Mouse (Mus musculus): ENCODE data around the gene Spats2l.
A peak's percentile ranks its signal among the peaks of the same experiment; 100 is the strongest.

The Spats2l gene

DNA sequence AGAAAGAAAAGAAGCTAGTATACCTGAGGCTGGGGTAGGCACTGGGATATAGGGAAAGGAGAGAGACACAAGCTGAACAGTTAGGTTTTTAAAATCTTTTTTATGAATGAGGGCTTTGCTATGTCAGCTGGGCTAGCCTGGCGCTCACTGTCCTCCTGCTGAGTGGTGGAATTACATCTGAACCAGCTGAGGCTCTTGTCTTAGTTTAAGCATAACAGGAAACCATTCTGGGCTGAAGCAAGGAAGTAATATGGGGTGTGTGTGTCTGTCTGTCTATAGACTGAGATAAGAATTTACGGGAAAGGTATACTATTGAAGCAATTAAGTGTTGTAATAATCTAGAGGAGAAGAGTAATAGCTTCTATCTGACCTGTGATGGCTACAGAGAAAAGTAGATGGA, 197.6 kb downstream of the Spats2l start:
- DNase-seq (ENCODE audit: low spot score in 2 of 2), result no peak

DNA sequence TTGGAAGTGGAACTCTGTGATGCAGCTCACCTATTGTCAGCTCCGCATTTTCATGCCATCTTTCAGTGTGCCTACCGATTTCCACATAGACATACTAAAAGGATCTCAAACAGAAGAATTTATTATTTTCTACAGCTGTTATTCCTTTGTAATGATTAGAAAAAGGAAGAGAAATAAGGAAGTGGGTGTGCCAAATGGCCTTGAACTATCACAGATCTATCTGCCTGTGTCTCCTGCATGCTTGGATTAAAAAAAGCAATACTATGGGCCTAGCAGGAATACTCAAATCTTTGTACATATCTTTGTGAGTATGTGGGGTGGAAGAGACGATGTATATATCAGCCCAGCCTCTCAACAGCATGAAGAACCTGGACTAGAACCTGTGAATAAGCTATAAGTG, 202.9 kb downstream of the Spats2l start:
- DNase-seq (ENCODE audit: low spot score in 2 of 2), result no peak

DNA sequence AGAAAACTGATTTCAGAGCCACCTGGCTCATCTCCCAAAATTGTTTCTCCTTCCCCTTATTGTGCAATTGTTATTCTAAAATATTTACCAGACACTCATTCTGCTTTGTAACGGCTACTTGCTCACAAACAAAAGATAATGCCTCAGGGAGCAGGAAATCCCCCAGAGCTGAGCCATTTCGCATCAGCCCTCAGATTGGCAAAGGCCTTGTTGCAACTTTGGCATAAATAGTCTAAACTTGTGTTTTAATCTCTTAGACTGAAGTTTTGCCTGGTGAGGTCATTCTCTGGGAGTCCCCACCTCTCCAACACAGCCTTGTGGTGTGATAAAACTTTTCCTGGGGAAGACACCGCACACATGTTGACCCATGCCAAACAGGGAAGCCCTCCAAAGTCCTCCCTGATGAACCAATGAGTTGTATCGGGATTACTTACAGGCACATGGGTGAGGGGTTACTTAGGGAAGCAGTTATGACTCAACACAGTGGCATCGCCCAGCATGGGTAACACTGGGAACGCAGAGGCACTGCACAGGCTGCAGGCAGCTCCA, 215.2 kb downstream of the Spats2l start:
- DNase-seq (ENCODE audit: low spot score in 2 of 2), result no peak

DNA sequence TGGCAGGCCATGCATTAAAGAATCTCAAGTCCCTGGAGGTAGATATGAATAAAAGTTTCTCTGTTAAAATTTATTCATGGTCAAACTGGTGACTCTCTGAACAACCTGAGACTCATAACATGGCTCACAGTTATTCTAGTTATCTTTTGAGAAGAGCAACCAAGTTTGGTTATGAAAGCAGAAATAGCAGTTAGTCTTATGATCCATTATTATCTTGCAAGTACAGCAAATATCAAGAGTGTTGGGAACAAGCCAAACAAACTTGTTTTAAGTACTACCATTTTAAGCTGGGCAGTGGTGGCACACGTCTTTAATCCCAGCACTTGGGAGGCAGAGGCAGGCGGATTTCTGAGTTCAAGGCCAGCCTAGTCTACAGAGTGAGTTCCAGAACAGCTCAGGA, 217.3 kb downstream of the Spats2l start:
- DNase-seq (ENCODE audit: low spot score in 2 of 2), result no peak

DNA sequence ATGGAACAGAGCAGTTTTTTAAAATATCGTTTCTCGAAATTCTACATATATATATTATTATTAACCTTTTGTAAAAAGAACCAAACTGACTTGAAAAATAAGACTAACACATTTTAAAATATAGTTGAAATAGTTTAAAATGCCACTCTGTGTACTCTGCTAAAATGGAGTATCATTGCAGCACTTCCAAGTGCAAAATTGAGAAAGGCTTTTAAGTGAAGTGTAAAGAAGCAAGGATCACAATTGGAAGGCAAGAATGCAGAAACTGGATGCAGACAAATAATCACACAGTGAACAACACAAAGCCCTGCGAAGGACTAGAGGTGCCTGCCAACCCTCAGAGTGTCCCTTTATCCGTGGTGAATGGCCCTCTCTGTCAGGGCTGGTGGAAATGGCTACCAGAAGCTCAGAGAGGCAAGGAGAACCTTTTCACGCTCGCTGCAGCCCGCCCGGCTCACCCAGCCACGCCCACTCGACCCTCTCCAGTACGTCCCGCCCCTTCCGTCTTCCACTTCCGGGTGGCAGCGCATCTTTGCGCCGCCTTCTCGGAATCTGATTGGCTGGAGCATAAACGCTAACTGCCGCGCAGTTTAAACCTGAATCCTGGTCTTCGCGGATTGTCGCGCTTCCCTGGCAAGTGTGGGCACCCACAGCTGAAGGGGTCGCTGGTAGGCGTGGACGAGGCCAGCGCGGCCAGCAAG, 221.6 kb downstream of the Spats2l start, which contains the start of gene Sgo2a:
Gene Sgo2a (plus strand): TSS at position 540 of the 701 bp plus-strand sequence.
- peak; percentile 85 to 93 for DNase-seq (ENCODE audit: low spot score in 2 of 2)

DNA sequence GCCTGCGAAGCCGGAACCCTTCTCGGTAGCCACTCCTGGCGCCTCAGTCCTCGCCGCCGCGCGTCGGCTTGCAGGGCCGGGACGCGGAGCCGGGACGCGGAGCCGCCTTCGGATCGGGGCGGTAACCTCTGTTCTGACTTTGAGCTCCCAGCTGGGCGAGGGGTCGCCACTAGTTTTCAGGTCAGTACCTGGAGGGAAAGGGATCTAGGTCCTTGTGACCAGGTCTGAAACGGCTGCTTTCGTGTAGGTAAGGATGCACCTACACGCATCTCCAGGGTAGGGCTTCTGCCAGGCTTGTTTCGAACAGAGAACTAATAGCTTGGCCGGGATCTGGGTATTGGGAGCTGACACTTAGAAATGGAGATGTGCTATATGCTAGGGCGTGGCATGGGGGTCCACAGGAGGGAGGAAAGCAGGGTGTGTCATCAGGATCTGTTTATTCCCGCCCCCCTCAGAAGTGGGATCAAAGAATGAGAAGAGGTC, 222.2 kb downstream of the Spats2l start:
- no peak for DNase-seq (ENCODE audit: low spot score in 2 of 2)

Measured in urinary bladder, postnatal 4 days (tissue).